Mouse (Mus musculus) brain, embryonic 14.5 days (tissue): ENCODE results near the gene Immp2l.

ENCODE experiments used
- CTCF ChIP-seq: fragments of 200-500 bp; IDR thresholded peaks from 2 replicates; pipeline ENCODE4 v1.5.1; 2012; ENCODE audit warnings: inconsistent platforms, mild to moderate bottlenecking, moderate library complexity, borderline replicate concordance; ENCODE audit not compliant: insufficient read depth, insufficient read length; ENCODE audit errors: extremely low read depth
- POLR2A ChIP-seq: fragments of 200-500 bp; IDR thresholded peaks from 2 replicates; pipeline ENCODE4 v1.6.1; 2012; ENCODE audit warnings: mild to moderate bottlenecking, inconsistent platforms, borderline replicate concordance; ENCODE audit not compliant: poor library complexity, insufficient read depth, insufficient read length, severe bottlenecking; ENCODE audit errors: extremely low read depth

DNA sequence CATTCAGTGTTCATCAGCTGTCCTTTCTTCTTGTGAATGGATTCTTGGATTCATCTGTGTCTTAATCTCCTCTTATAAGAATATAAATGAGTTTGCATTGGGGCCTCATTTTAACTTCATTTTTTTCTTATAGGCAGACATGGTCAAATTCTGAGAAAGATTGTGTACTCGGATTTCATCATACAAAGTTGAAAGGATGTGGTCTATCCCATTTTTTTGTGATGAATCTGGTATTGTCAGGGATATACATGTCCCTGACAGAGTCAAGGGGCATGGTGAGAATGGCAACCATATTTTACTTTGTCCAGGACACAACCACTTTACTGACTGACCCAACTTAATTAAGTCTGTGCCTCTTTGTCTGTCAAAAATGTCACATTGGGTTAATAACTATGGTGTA lies 925.5 kb downstream of the Immp2l start:
- TF ChIP-seq CTCF = no peak
- no peak for TF ChIP-seq POLR2A
